20 mouse cellular contexts compared by ENCODE assay signal in the genomic region with DNA sequence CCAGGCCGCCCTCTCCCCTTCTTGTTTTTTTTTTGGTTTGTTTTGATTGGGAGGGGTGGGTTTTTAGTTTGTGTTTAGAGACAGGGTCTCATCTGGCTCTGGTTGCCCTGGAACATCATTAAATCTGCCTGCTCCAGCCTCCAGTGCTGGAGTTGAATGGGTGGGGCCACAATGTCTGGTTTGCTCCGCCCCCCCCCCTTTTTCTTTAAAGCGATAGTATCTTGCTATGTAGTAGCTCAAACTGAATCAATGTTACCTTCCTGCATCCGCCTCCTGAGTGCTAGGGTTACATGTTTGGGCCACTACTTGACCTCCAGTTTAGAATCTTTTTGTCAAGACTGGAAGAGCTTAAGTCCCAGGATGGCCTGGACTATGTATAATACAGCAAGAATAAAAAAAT. TPM values are rescaled to one million over a fixed set of nuclear protein-coding genes. Genes with fewer than 3 reads are reported as not detected.
A peak's percentile ranks its signal among the peaks of the same experiment; 100 is the strongest.
DNase-seq lines count a peak whose midpoint lies in the region; ATAC-seq and TF ChIP-seq lines count a peak whose summit lies in the region.
"Had no signal": no experiment of that assay in that cellular context is flagged by ENCODE, and none has a peak within 500 bp of the region (broad histone marks: within the 10 kb centered on the region; RNA-seq: fewer than 3 reads in every experiment).

No protein-coding gene starts in this region.

- 0 out of 2 replicates have a peak overlapping the region, but pooled peaks have one; percentile 1 for H3K27ac ChIP-seq in intestine, embryonic 15.5 days
- no peak overlapping the region for H3K27ac ChIP-seq in intestine, postnatal 0 days (ENCODE audit: low read depth, low read length)
- peak overlapping the region; percentile 11; the same call in 1 of the 2 replicates for H3K27ac ChIP-seq in midbrain, embryonic 13.5 days
- H3K27ac ChIP-seq in midbrain, embryonic 15.5 days: no peak overlapping the region
- H3K27ac ChIP-seq in macrophage: peak overlapping the region; percentile 65
- H3K27ac ChIP-seq: heart, embryonic 15.5 days had no signal

- H3K27me3 ChIP-seq in intestine, embryonic 15.5 days (replicated peaks): no peaks in the 10 kb centered on the region
- no peaks in the 10 kb centered on the region for H3K27me3 ChIP-seq in intestine, postnatal 0 days (replicated peaks; ENCODE audit: control insufficient read depth, insufficient read depth, low read length)
- no peaks in the 10 kb centered on the region for H3K27me3 ChIP-seq in midbrain, embryonic 13.5 days
- H3K27me3 ChIP-seq in midbrain, embryonic 15.5 days (replicated peaks): no peaks in the 10 kb centered on the region
- H3K27me3 ChIP-seq: heart, embryonic 15.5 days; limb, embryonic 12.5 days had no signal

- no peak for TF ChIP-seq CTCF in intestine, postnatal 0 days (IDR thresholded peaks at IDR 0.05; ENCODE audit: low read depth)

- H3K4me1 ChIP-seq in intestine, embryonic 15.5 days (replicated peaks): peaks cover 33% of the 10 kb centered on the region
- no peaks in the 10 kb centered on the region for H3K4me1 ChIP-seq in intestine, postnatal 0 days (replicated peaks; ENCODE audit: control insufficient read depth, insufficient read depth, low read length)
- peaks cover 49% of the 10 kb centered on the region for H3K4me1 ChIP-seq in midbrain, embryonic 13.5 days (replicated peaks)
- peaks cover 16% of the 10 kb centered on the region for H3K4me1 ChIP-seq in midbrain, embryonic 15.5 days

- no peaks in the 10 kb centered on the region for H3K9me3 ChIP-seq in intestine, embryonic 15.5 days
- H3K9me3 ChIP-seq in intestine, postnatal 0 days (ENCODE audit: control insufficient read depth): no peaks in the 10 kb centered on the region
- H3K9me3 ChIP-seq in midbrain, embryonic 13.5 days: no peaks in the 10 kb centered on the region
- no peaks in the 10 kb centered on the region for H3K9me3 ChIP-seq in midbrain, embryonic 15.5 days
- H3K9me3 ChIP-seq: heart, embryonic 15.5 days; limb, embryonic 12.5 days had no signal

- ATAC-seq in intestine, embryonic 15.5 days: no peak
- ATAC-seq in intestine, postnatal 0 days: no peak
- no peak for ATAC-seq in midbrain, embryonic 13.5 days
- no peak for ATAC-seq in midbrain, embryonic 15.5 days (replicated peaks)
- ATAC-seq: lung, postnatal 0 days had no signal

- WGBS in intestine, embryonic 15.5 days: 80% methylated on average over 4 of the region's 4 CpGs
- 83% methylated on average over 4 of the region's 4 CpGs for WGBS in intestine, postnatal 0 days
- 84% methylated on average over 4 of the region's 4 CpGs for WGBS in midbrain, embryonic 13.5 days
- WGBS in midbrain, embryonic 15.5 days: 83% methylated on average over 4 of the region's 4 CpGs
- WGBS in macrophage (ENCODE audit: missing documents): 74% methylated on average over 4 of the region's 4 CpGs

- peaks cover 26% of the 10 kb centered on the region for H3K79me2 ChIP-seq in macrophage (ENCODE audit: inconsistent target)

- peak; percentile 48 for DNase-seq in NIH3T3 (ENCODE audit: low read depth)
- no peak for DNase-seq in adrenal gland, postnatal 36 days
- DNase-seq in spleen, postnatal 4 days (ENCODE audit: low spot score in 2 of 2): no peak
- DNase-seq: adrenal gland, postnatal 10 days; cerebellum, adult 18-20 months; heart, adult 11 months; kidney, adult 18-20 months; kidney, postnatal 10 days; spleen, adult 18-20 months had no signal

- H3K36me3 ChIP-seq in intestine, embryonic 15.5 days: no peaks in the 10 kb centered on the region
- no peaks in the 10 kb centered on the region for H3K36me3 ChIP-seq in intestine, postnatal 0 days (ENCODE audit: control insufficient read depth, insufficient read depth)
- H3K36me3 ChIP-seq in midbrain, embryonic 13.5 days: no peaks in the 10 kb centered on the region
- no peaks in the 10 kb centered on the region for H3K36me3 ChIP-seq in midbrain, embryonic 15.5 days (replicated peaks)
- no peaks in the 10 kb centered on the region for H3K36me3 ChIP-seq in macrophage (ENCODE audit: inconsistent target)
- H3K36me3 ChIP-seq: heart, embryonic 15.5 days; limb, embryonic 12.5 days had no signal

- H3K9ac ChIP-seq in intestine, embryonic 15.5 days: no peak overlapping the region
- H3K9ac ChIP-seq in intestine, postnatal 0 days (ENCODE audit: low read depth, low read length): no peak overlapping the region
- H3K9ac ChIP-seq in midbrain, embryonic 13.5 days (replicated peaks): no peak overlapping the region
- H3K9ac ChIP-seq in midbrain, embryonic 15.5 days: no peak overlapping the region
- H3K9ac ChIP-seq: heart, embryonic 15.5 days; limb, embryonic 12.5 days had no signal

- no peak overlapping the region for H3K4me3 ChIP-seq in intestine, embryonic 15.5 days (replicated peaks)
- no peak overlapping the region for H3K4me3 ChIP-seq in intestine, postnatal 0 days (ENCODE audit: low read depth, low read length)
- H3K4me3 ChIP-seq in midbrain, embryonic 13.5 days (replicated peaks): no peak overlapping the region
- H3K4me3 ChIP-seq in midbrain, embryonic 15.5 days: no peak overlapping the region
- no peak overlapping the region for H3K4me3 ChIP-seq in macrophage (ENCODE audit: inconsistent target)
- H3K4me3 ChIP-seq: heart, embryonic 15.5 days; left cerebral cortex, adult 2 months; limb, embryonic 12.5 days had no signal

- H3K4me2 ChIP-seq in intestine, embryonic 15.5 days (replicated peaks): no peak overlapping the region
- H3K4me2 ChIP-seq in intestine, postnatal 0 days (replicated peaks; ENCODE audit: low read depth): no peak overlapping the region
- no peak overlapping the region for H3K4me2 ChIP-seq in midbrain, embryonic 13.5 days (replicated peaks)
- H3K4me2 ChIP-seq in midbrain, embryonic 15.5 days: no peak overlapping the region

RNA-seq across cellular contexts. Expression of a gene that starts 1.6 kb away (rescaled TPM):
- polyA plus RNA-seq in intestine, embryonic 15.5 days (2015; fragmentation: Nextera tagmentation; extraction: Ambion mirVana): 16.7 and 18.7 TPM in 2 replicates
- 5.5 and 5.9 TPM in 2 replicates for polyA plus RNA-seq in intestine, postnatal 0 days (2015; fragmentation: Nextera tagmentation; extraction: Ambion mirVana)
- 13.6 and 15.2 TPM in 2 replicates for polyA plus RNA-seq in midbrain, embryonic 13.5 days (2015; fragmentation: Nextera tagmentation; extraction: Ambion mirVana)
- 5.4 and 7.1 TPM in 2 replicates for polyA plus RNA-seq in midbrain, embryonic 15.5 days (2015; fragmentation: Nextera tagmentation; extraction: Ambion mirVana)
- 10 to 100 TPM in 11 of 26 experiments, 1 to 10 TPM in 15; 2.9 to 21.4 (median 8.8) TPM for total RNA-seq in macrophage (2018; cell fraction: chromatin; rRNA removed)
- total RNA-seq in macrophage (2018; cell fraction: cytosol; rRNA removed): 10 to 100 TPM; 12.7 to 23.2 (median 19.4) TPM
- 10 to 100 TPM in 23 of 26 experiments, 1 to 10 TPM in 3; 5.1 to 41.6 (median 15.9) TPM for total RNA-seq in macrophage (2018; cell fraction: nucleus; rRNA removed)
- polyA plus RNA-seq in macrophage (2018): 14.1 to 33.2 TPM (median 21.6 TPM) in 3 replicates
- total RNA-seq in adrenal gland, postnatal 36 days (2021): 1 to 10 TPM; 8.7 to 9.6 TPM

RNA-seq across cellular contexts. Expression of a gene that starts 12.6 kb away (rescaled TPM):
- polyA plus RNA-seq in intestine, embryonic 15.5 days (2015; fragmentation: Nextera tagmentation; extraction: Ambion mirVana): 1.2 TPM in 2 replicates
- polyA plus RNA-seq in intestine, postnatal 0 days (2015; fragmentation: Nextera tagmentation; extraction: Ambion mirVana): 0.29 and 0.58 TPM in 2 replicates
- 13.4 and 14.5 TPM in 2 replicates for polyA plus RNA-seq in midbrain, embryonic 13.5 days (2015; fragmentation: Nextera tagmentation; extraction: Ambion mirVana)
- polyA plus RNA-seq in midbrain, embryonic 15.5 days (2015; fragmentation: Nextera tagmentation; extraction: Ambion mirVana): 15.4 and 18.0 TPM in 2 replicates
- total RNA-seq in macrophage (2018; cell fraction: chromatin; rRNA removed): 10 to 100 TPM in 6 of 26 experiments, 1 to 10 TPM in 20; 1.1 to 13.8 (median 7.3) TPM
- under 1 TPM in 22 of 26 experiments, not detected in 4; 0.05 to 0.62 (median 0.19) TPM for total RNA-seq in macrophage (2018; cell fraction: cytosol; rRNA removed)
- total RNA-seq in macrophage (2018; cell fraction: nucleus; rRNA removed): 10 to 100 TPM in 1 of 26 experiments, 1 to 10 TPM in 22, under 1 TPM in 2, not detected in 1; 0.48 to 10.9 (median 2.3) TPM
- polyA plus RNA-seq in macrophage (2018): 0.10 to 0.91 TPM in 2 of 3 replicates, not detected in the other
- 1 to 10 TPM; 1.1 to 1.5 TPM for total RNA-seq in adrenal gland, postnatal 36 days (2021)

RNA-seq across cellular contexts. Expression of a gene that starts 19.7 kb away (rescaled TPM):
- 0.15 TPM in 1 of 2 replicates, not detected in the other for polyA plus RNA-seq in intestine, embryonic 15.5 days (2015; fragmentation: Nextera tagmentation; extraction: Ambion mirVana)
- polyA plus RNA-seq in intestine, postnatal 0 days (2015; fragmentation: Nextera tagmentation; extraction: Ambion mirVana): not detected in 2 replicates
- 0.26 and 0.55 TPM in 2 replicates for polyA plus RNA-seq in midbrain, embryonic 13.5 days (2015; fragmentation: Nextera tagmentation; extraction: Ambion mirVana)
- 0.36 and 0.60 TPM in 2 replicates for polyA plus RNA-seq in midbrain, embryonic 15.5 days (2015; fragmentation: Nextera tagmentation; extraction: Ambion mirVana)
- total RNA-seq in macrophage (2018; cell fraction: chromatin; rRNA removed): 1 to 10 TPM in 8 of 26 experiments, under 1 TPM in 4, not detected in 14; 0.53 to 2.0 (median 1.1) TPM
- total RNA-seq in macrophage (2018; cell fraction: cytosol; rRNA removed): under 1 TPM in 2 of 26 experiments, not detected in 24; 0.09 to 0.10 TPM
- 1 to 10 TPM in 1 of 26 experiments, under 1 TPM in 7, not detected in 18; 0.31 to 1.2 (median 0.71) TPM for total RNA-seq in macrophage (2018; cell fraction: nucleus; rRNA removed)
- polyA plus RNA-seq in macrophage (2018): not detected in 3 replicates
- not detected for total RNA-seq in adrenal gland, postnatal 36 days (2021)
- total RNA-seq: adrenal gland, postnatal 10 days; left cerebral cortex, adult 2 months had no signal
- polyA plus RNA-seq: embryonic facial prominence, embryonic 11.5 days; lung, postnatal 0 days had no signal

RNA-seq across cellular contexts. Expression of a gene that starts 24.4 kb away (rescaled TPM):
- 0.52 and 0.57 TPM in 2 replicates for polyA plus RNA-seq in intestine, embryonic 15.5 days (2015; fragmentation: Nextera tagmentation; extraction: Ambion mirVana)
- polyA plus RNA-seq in intestine, postnatal 0 days (2015; fragmentation: Nextera tagmentation; extraction: Ambion mirVana): 1.6 and 2.2 TPM in 2 replicates
- 1.8 and 2.0 TPM in 2 replicates for polyA plus RNA-seq in midbrain, embryonic 13.5 days (2015; fragmentation: Nextera tagmentation; extraction: Ambion mirVana)
- polyA plus RNA-seq in midbrain, embryonic 15.5 days (2015; fragmentation: Nextera tagmentation; extraction: Ambion mirVana): 1.8 and 2.1 TPM in 2 replicates
- 1 to 10 TPM in 13 of 26 experiments, not detected in 13; 1.5 to 4.6 (median 2.1) TPM for total RNA-seq in macrophage (2018; cell fraction: chromatin; rRNA removed)
- total RNA-seq in macrophage (2018; cell fraction: cytosol; rRNA removed): 10 to 100 TPM in 10 of 26 experiments, 1 to 10 TPM in 16; 2.1 to 14.7 (median 7.7) TPM
- 1 to 10 TPM in 19 of 26 experiments, not detected in 7; 1.4 to 7.0 (median 2.4) TPM for total RNA-seq in macrophage (2018; cell fraction: nucleus; rRNA removed)
- 1.3 to 7.5 TPM (median 3.9 TPM) in 3 replicates for polyA plus RNA-seq in macrophage (2018)
- under 1 TPM in 1 of 2 experiments, not detected in 1; 0.43 TPM for total RNA-seq in adrenal gland, postnatal 36 days (2021)
- total RNA-seq: gastrocnemius, adult 8-10 months had no signal

RNA-seq across cellular contexts. Expression of a gene that starts 32.2 kb away (rescaled TPM):
- polyA plus RNA-seq in intestine, embryonic 15.5 days (2015; fragmentation: Nextera tagmentation; extraction: Ambion mirVana): 28.0 and 32.9 TPM in 2 replicates
- polyA plus RNA-seq in intestine, postnatal 0 days (2015; fragmentation: Nextera tagmentation; extraction: Ambion mirVana): 62.5 and 66.6 TPM in 2 replicates
- polyA plus RNA-seq in midbrain, embryonic 13.5 days (2015; fragmentation: Nextera tagmentation; extraction: Ambion mirVana): 12.3 and 13.4 TPM in 2 replicates
- polyA plus RNA-seq in midbrain, embryonic 15.5 days (2015; fragmentation: Nextera tagmentation; extraction: Ambion mirVana): 15.7 and 15.9 TPM in 2 replicates
- 10 to 100 TPM in 2 of 26 experiments, 1 to 10 TPM in 18, under 1 TPM in 4, not detected in 2; 0.25 to 13.3 (median 2.5) TPM for total RNA-seq in macrophage (2018; cell fraction: chromatin; rRNA removed)
- 10 to 100 TPM in 11 of 26 experiments, 1 to 10 TPM in 15; 5.3 to 15.6 (median 9.6) TPM for total RNA-seq in macrophage (2018; cell fraction: cytosol; rRNA removed)
- total RNA-seq in macrophage (2018; cell fraction: nucleus; rRNA removed): 10 to 100 TPM in 1 of 26 experiments, 1 to 10 TPM in 24, under 1 TPM in 1; 0.79 to 10.3 (median 3.3) TPM
- polyA plus RNA-seq in macrophage (2018): 9.5 to 12.3 TPM (median 11.9 TPM) in 3 replicates
- 10 to 100 TPM; 30.9 to 35.7 TPM for total RNA-seq in adrenal gland, postnatal 36 days (2021)

Comparison
In these comparisons a context has a peak if more than half of its experiments do, and no peak if none do; other contexts are left out.
1. H3K27ac ChIP-seq: peak in intestine, embryonic 15.5 days (single experiment), midbrain, embryonic 13.5 days (single experiment) and macrophage (single experiment); none in intestine, postnatal 0 days (single experiment) and midbrain, embryonic 15.5 days (single experiment).